Mouse (Mus musculus) Patski (cell line): Measurements from ENCODE around the gene Macrod2. TPM values are rescaled to one million over a fixed set of nuclear protein-coding genes. Genes with fewer than 3 reads are reported as not detected.
"Not testable (repeated sequence)": the region's sequence is repeated elsewhere in the genome, so short reads cannot be mapped to it uniquely, and the experiment has no call there.

Experiments used
- ATAC-seq: fragments of 100-300 bp; one replicate; pipeline ENCODE4 v1.8.0; 2021
- CTCF ChIA-PET: fragments of 350-600 bp; sonication (Branson Sonifier 250); formaldehyde crosslinking; loops from one replicate; lab custom pipeline; 2022; ENCODE audit warnings: inconsistent platforms; lab: Charles Lee
- POLR2A ChIA-PET: fragments of 350-600 bp; sonication (Branson Sonifier 250); formaldehyde crosslinking; loops from one replicate; lab custom pipeline; 2022; ENCODE audit warnings: antibody characterized with exemption, inconsistent platforms; lab: Charles Lee
- DNase-seq: peaks from one replicate; pipeline ENCODE4 v3.0.0-alpha.2; 2011; ENCODE audit warnings: low read depth, low spot score
- H3K27me3 ChIP-seq: fragments of 371-371 bp; one replicate; pipeline ENCODE4 v1.5.1; 2021
- CTCF ChIP-seq: fragments of 100-300 bp; IDR thresholded peaks from one replicate; pipeline ENCODE4 v1.5.1; 2021
- in situ Hi-C: fragments of 300-500 bp; cut with MboI; formaldehyde crosslinking; loops from 3 replicates; pipeline ENCODE4 v1.11.1; 2018; ENCODE audit warnings: low pct_unique_long_range_greater_than_20kb, mixed read lengths
- polyA plus RNA-seq: library from polyadenylated mRNA; unstranded; gene quantifications from one replicate; pipeline ENCODE4 v1.2.3, GENCODE M21; 2021

Macrod2 gene
- polyA plus RNA-seq, 1 experiment from 2014 or later = 5.1 TPM

- DNase-seq (no peak), ATAC-seq (no peak)
- CTCF ChIA-PET = no interaction called here
- no peaks in the 10 kb centered on the region for H3K27me3 ChIP-seq
- in situ Hi-C loops = no loop called here
- no peak for TF ChIP-seq CTCF
- POLR2A ChIA-PET = no interaction called here
Measured at GRCm38 (mm10) chr2:140692461-140692860, 297.4 kb downstream of the Macrod2 start.

- in situ Hi-C loops = no loop called here
- no peak for ATAC-seq
- TF ChIP-seq CTCF = no peak
- CTCF ChIA-PET = no interaction called here
- DNase-seq = no peak
- H3K27me3 ChIP-seq = no peaks in the 10 kb centered on the region
- POLR2A ChIA-PET = no interaction called here
Measured at GRCm38 (mm10) chr2:140693845-140694244, 298.7 kb downstream of the Macrod2 start.

DNA sequence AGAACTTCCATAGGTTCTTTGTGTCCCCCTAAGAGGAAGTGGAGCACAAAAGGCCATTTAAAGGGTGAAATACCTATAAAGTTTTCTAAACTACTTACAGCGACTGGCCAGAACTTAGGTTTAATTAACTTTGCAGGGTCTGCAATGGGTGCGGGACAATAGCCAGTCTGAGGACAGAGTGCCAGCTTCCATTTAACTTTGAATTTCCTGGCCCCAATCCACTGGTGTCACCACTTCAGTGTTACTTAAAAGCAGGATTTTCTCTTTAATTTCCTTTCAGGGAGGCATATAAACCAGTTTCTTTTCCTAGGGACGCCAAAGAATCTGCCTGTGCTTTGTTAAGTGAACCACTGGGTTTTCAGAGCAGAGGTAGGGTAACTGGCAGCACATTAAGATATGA is 303.5 kb downstream of the Macrod2 start:
- DNase-seq (no peak), ATAC-seq (no peak)

GRCm38 (mm10) chr2:140703377-140703776 is 308.3 kb downstream of the Macrod2 start:
- ChIA-PET CTCF (no interaction called here), POLR2A (no interaction called here)
- no peak for TF ChIP-seq CTCF
- in situ Hi-C loops = no loop called here
- ATAC-seq (no peak), DNase-seq (no peak)
- no peaks in the 10 kb centered on the region for H3K27me3 ChIP-seq

More for the DNA sequence above, 303.5 kb downstream of the Macrod2 start:
- no peak for TF ChIP-seq CTCF
- in situ Hi-C loops = no loop called here
- CTCF ChIA-PET = interaction anchor here (1.9 kb wide), 1 partner anchor 10 kb away, joined by 6 read pairs; no protein-coding TSS in a partner anchor
- no peaks in the 10 kb centered on the region for H3K27me3 ChIP-seq
- POLR2A ChIA-PET = no interaction called here

- in situ Hi-C loops = no loop called here
- DNase-seq (no peak), ATAC-seq (no peak)
- ChIA-PET POLR2A (interaction anchor here (0.7 to 0.8 kb wide), 3 partner anchors 71 to 553 kb away, joined by 3 read pairs; no protein-coding TSS in a partner anchor), CTCF (no interaction called here)
- no peak for TF ChIP-seq CTCF
- H3K27me3 ChIP-seq = no peaks in the 10 kb centered on the region
Measured at GRCm38 (mm10) chr2:140704146-140704545, 309.0 kb downstream of the Macrod2 start.

- ChIA-PET CTCF (no interaction called here), POLR2A (no interaction called here)
- ATAC-seq (no peak), DNase-seq (no peak)
- in situ Hi-C loops = no loop called here
- TF ChIP-seq CTCF = no peak
- H3K27me3 ChIP-seq = no peaks in the 10 kb centered on the region
Measured at GRCm38 (mm10) chr2:140705278-140705677, 310.2 kb downstream of the Macrod2 start.

DNA sequence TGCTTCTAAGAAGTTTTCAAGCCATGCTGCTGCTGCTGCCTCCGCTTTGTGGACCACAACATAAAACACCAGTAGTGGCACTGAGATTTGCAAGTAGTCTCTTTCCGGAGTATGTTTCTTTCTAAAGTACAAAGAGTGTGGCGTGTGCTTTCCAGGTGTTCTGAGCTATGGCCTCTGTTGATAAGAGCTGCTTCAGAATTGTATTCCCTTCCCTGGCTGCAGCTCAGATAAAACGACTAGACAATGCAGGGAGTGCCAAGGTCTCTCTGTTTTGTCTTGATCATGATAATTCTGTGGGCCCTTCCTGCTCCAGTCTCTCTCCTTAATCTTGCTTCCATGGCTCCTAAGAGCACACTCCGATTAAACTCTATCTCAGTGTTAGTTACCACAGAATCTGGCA is 312.4 kb downstream of the Macrod2 start:
- ATAC-seq = no peak
- in situ Hi-C loops = no loop called here
- TF ChIP-seq CTCF = no peak
- POLR2A ChIA-PET = no interaction called here
- DNase-seq = no peak
- CTCF ChIA-PET = interaction anchor here (0.7 kb wide), 1 partner anchor 20 kb away, joined by 3 read pairs; no protein-coding TSS in a partner anchor
- no peaks in the 10 kb centered on the region for H3K27me3 ChIP-seq

GRCm38 (mm10) chr2:140715822-140716221 is 320.7 kb downstream of the Macrod2 start:
- no peak for TF ChIP-seq CTCF
- no peak for ATAC-seq
- no peaks in the 10 kb centered on the region for H3K27me3 ChIP-seq
- in situ Hi-C loops = no loop called here
- POLR2A ChIA-PET = no interaction called here
- DNase-seq = no peak
- CTCF ChIA-PET = no interaction called here

GRCm38 (mm10) chr2:140717407-140717806 is 322.3 kb downstream of the Macrod2 start:
- in situ Hi-C loops = no loop called here
- POLR2A ChIA-PET = no interaction called here
- no peak for TF ChIP-seq CTCF

GRCm38 (mm10) chr2:140732616-140733183 is 337.6 kb downstream of the Macrod2 start:
- ChIA-PET POLR2A (no interaction called here), CTCF (no interaction called here)
- no peak for DNase-seq
- no peak for ATAC-seq
- no peak for TF ChIP-seq CTCF
- no peaks in the 10 kb centered on the region for H3K27me3 ChIP-seq
- in situ Hi-C loops = no loop called here

More at GRCm38 (mm10) chr2:140717407-140717806, 322.3 kb downstream of the Macrod2 start:
- CTCF ChIA-PET = no interaction called here
- ATAC-seq = no peak
- H3K27me3 ChIP-seq = no peaks in the 10 kb centered on the region
- no peak for DNase-seq

GRCm38 (mm10) chr2:140740511-140740910 is 345.4 kb downstream of the Macrod2 start:
- CTCF ChIA-PET = no interaction called here
- DNase-seq = no peak
- H3K27me3 ChIP-seq = no peaks in the 10 kb centered on the region
- POLR2A ChIA-PET = no interaction called here
- no peak for TF ChIP-seq CTCF
- no peak for ATAC-seq
- in situ Hi-C loops = no loop called here

DNA sequence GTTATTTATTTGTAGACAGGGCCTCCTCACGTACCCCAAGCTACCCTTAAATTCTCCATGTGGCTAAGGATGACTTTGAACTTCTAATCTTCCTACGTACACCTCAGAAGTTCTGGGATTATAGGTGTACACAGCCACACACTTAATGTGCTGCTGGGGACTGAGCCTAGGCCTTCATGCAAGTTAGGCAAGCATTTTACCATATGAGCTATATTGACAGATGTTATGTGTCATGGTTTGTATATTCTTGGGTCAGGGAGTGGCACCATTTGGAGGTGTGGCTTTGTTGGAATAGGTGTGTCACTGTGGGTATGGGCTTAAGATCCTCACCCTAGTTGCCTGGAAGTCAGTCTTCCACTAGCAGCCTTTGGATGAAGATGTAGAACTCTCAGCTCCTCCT is 347.8 kb downstream of the Macrod2 start:
- DNase-seq, H3K27me3 ChIP-seq, POLR2A ChIA-PET, ATAC-seq, CTCF ChIA-PET, in situ Hi-C loops: not testable (repeated sequence)
